Mouse (Mus musculus): ENCODE results near the gene S100z. TPM values are rescaled to one million over a fixed set of nuclear protein-coding genes. Genes with fewer than 3 reads are reported as not detected.

S100z gene
- total RNA-seq (2023) = not detected

GRCm38 (mm10) chr13:95478671-95479413, at the start of gene S100z:
TSS of gene S100z (minus strand) at chr13:95478721.

GRCm38 (mm10) chr13:95524674-95525491, 46.4 kb upstream of the S100z start, which contains the start of gene F2rl1:
TSS of gene F2rl1 (minus strand) at chr13:95525227.

GRCm38 (mm10) chr13:95444824-95445223, 33.7 kb downstream of the S100z start, which contains the start of gene Crhbp:
TSS of gene Crhbp (minus strand) at chr13:95444924.

Other genes with a start within 250 kb of the S100z start
- not detected for gene Pde8b, start 228.4 kb downstream of the S100z start, total RNA-seq (2023)
- 14.5 TPM for gene Zbed3, start 155.1 kb downstream of the S100z start, total RNA-seq (2023)
- gene Aggf1, start 103.4 kb downstream of the S100z start, total RNA-seq (2023) = 45.0 TPM
- not detected for gene Crhbp, start 33.8 kb downstream of the S100z start, total RNA-seq (2023)
- 25.4 TPM for gene F2rl1, start 46.5 kb upstream of the S100z start, total RNA-seq (2023)
- gene F2r, start 139.8 kb upstream of the S100z start, total RNA-seq (2023) = 12.8 TPM
- 0.44 TPM for gene F2rl2, start 218.1 kb upstream of the S100z start, total RNA-seq (2023)